Mouse (Mus musculus) frontal cortex, postnatal 14 days (tissue): Measurements from ENCODE around the gene Cmtm7.

ENCODE experiments used
- DNase-seq, 2 experiments: peaks; one replicate each; pipeline ENCODE4 v3.0.0; 2022; ENCODE audit warnings: low spot score in 2 of 2

The Cmtm7 gene

GRCm38 (mm10) chr9:114796473-114797050 is 14.9 kb upstream of the Cmtm7 start:
- DNase-seq, result no peak

GRCm38 (mm10) chr9:114794491-114794890 is 12.8 kb upstream of the Cmtm7 start:
- DNase-seq, result no peak

DNA sequence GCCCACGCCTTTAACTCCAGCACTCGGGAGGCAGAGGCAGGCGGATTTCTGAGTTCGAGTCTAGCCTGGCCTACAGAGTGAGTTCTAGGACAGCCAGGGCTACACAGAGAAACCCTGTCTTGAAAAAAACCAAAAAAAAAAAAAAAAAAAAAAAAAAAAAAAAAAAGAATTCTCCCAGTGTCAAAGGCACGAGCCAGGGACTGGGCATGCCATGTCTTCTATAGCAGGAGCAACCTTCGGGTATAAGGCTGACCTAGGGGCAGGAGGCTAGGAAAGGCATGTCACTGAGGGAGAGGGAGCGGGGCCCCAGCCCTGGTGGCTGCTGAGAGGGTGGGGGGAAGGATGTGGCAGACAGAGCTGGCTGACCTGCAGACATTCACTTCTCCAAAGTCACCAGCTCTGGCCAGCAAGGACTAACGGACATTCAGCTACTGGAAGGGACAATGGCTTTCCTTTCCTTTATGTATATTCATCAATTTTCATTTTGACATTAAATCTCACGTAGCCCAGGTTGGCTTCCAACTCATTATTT is 12.2 kb upstream of the Cmtm7 start:
- DNase-seq, result no peak

GRCm38 (mm10) chr9:114789989-114790388 is 8.3 kb upstream of the Cmtm7 start:
- no peak for DNase-seq

- DNase-seq, result no peak
These were observed 7.9 kb upstream of the Cmtm7 start for GRCm38 (mm10) chr9:114789557-114789956.

DNA sequence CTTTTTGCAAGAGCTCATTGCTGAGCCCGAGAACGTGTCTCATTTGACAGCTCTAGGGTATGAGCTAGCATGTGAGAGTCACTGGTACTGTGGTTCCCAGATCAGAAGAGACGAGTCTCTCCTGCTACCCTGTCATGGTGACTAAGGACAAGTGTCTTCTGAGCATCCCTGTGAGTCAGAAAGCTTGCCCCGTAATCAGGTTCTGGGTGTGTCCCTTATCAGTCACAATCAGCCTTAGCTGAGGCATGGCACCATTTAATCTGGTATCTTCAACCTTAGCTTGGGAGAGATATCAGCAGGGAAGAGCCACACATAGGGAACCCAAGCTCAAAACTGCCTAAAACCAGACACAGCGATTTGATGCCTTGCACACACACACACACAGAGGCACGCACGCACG is 7.0 kb upstream of the Cmtm7 start:
- no peak for DNase-seq

DNA sequence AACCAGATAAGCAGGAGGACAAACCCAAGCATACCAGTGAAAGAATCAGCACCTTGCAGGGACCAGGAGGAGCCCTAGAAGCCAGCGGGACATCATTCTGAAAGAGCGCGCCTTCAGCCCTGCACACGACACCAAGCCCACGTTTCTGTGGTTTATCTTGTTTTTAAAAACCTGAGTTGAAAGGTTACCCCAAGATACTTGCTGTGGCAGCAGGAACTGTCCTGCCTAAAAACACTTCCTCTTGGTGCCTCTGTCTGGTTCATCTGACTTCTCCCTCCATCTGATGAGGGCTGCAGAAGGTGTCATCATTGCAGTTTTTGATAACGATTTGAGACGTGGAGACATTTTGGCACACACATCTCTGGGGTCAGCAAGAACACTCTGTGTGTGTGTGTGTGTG is 6.1 kb upstream of the Cmtm7 start:
- DNase-seq, result no peak

GRCm38 (mm10) chr9:114787134-114787533 is 5.5 kb upstream of the Cmtm7 start:
- no peak for DNase-seq

DNA sequence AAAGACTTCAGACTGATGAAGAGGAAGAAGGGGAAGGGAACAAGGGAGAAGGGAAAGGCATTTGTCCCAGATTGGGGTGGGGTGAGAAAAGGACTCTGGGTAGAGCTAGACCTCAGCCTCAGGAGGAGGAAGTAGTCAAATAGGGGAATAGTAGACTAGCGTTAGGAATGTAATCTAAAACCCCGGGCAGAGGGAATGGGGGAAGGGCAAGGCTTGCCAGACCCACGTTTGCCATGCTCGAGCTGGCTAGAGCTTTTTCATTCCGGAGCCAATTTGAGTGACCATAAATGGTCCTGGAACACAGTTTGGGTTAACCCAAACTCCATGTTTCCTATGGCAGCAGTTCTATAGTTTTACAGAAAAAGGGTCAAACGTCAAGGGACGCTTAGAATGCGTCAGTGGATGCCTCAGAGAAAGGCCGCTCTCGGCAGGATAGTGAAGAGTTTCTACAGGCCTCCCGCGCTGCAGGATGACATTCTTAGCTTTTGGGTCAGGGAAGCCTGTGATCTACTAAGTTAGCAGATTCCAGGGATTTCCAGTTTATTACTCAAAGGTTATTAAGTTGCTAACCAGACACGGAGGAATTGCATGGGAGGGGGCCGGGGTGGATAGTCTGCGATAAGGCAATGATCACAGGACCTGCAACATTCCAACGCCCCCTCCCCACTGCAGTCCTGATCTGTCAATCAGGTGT is 3.9 kb upstream of the Cmtm7 start:
- no peak for DNase-seq

DNA sequence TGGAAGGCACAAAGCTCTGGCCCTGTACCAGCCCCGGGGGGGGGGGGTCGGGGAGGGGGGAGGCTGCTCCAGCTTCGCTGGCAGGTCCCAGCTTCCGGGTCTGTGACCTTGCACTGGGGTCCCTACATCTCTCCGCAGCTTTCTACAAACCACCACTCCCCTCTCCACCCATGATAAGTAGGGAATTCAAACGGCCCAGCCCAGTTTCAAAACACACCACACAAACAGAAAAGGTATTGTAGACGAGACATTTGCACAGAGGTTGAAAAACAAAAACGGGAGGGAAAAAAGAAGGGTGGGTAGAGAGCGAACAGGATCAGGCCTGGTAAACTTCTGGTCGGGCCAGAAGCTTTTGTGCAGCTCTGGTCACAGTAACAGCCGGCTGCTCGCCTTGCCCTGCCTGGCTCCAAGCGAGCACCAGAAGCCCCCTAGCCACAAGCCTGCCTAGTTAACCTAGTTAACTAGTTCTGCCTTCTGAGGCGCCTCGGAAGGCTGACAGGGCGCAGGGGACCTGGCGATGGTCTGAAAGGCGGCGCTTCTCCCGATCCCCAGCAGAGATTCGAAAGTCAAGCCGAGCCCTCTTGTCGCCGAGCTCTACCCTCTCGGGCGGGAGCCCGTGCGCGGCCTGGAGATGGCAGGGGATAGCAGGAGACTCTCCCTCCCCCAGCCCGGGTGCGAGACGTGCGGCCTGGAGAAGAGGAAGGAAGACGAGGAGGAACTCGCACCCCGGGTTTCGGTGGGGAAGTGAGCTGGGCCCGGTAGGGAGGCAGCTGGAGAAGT is 720 bp downstream of the Cmtm7 start:
- peak in 1 of 2 experiments; percentile 15 for DNase-seq

DNA sequence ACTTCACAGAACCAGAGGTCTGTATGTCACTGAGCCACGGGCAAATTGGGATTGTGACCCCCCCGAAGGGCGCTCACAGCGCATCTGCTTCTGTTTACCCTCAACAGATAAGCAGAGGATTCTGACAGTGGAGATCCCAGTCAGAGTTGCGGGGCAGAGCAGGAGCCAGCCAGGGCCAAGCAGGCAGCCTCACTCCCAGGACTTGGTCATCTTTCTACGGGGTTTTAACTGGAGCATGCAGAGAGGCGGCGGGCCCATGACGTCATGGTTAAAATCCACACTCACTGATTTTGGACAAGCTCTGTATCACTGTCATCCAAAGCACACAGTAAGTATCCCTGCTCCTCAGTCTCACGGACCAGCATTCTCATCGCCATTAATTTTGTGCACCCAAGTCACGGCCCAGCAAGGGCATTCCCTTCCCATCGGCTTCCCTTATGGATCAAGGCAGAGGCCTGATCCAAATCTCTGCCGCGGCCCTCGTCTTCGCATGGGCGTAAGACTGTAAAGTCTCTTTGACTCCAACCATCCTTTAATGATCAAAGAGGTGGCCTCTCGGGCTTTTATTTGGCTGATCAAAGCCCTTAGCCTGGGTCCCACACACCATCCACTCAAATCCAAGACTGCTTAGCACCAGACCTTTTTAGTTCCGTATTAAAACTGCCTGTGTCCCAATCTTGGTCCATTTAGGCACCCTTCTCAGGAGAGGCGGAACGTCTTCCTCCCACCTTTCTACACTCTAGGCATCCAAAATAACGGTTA is 1.5 kb downstream of the Cmtm7 start:
- DNase-seq, result no peak

- DNase-seq, result no peak
These were observed 2.8 kb downstream of the Cmtm7 start for GRCm38 (mm10) chr9:114778877-114779276.

GRCm38 (mm10) chr9:114778047-114778390 is 3.6 kb downstream of the Cmtm7 start:
- DNase-seq, result no peak

DNA sequence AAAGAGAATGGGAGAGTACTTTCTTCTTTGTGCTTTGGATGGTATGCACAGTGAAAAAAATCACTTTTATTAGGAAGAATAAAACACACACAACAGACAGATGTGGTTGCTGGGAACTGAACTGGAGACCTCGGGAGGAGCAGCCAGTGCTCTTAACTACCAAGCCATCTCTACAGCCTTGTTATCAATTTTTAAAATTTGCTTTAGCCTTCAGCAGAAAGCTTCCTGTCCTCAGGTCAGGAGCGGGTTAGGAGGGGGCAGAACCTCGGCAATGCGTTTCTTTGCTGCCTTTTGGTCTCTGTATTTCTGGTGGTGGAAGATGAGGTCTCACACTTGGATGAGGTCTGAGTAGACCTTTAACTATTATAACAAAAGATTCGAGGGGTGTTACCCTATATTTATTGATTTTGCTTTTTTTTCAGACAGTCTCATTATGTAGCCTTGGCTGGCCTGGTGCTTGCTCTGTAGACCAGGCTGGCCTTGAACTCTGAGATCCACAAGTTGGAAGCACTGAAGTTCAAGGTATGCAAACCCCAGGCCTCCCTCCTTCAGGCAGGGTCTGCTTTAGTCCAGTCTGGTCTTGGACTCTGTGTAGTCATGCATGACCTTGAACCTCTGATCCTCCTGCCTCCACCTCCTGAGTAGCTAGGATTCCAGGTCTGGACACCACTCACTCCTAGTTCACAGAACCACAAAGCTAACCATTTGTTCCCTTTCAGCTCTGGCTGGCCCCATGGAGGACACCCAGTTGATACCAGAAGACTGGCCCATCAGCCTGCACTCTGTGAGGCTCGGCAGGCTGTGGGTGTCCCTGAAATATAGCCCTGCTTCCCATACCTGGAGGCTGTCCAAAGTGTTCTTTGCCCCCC is 4.2 kb downstream of the Cmtm7 start:
- DNase-seq, result no peak

- DNase-seq, result no peak
These were observed 5.3 kb downstream of the Cmtm7 start for GRCm38 (mm10) chr9:114776361-114776760.

DNA sequence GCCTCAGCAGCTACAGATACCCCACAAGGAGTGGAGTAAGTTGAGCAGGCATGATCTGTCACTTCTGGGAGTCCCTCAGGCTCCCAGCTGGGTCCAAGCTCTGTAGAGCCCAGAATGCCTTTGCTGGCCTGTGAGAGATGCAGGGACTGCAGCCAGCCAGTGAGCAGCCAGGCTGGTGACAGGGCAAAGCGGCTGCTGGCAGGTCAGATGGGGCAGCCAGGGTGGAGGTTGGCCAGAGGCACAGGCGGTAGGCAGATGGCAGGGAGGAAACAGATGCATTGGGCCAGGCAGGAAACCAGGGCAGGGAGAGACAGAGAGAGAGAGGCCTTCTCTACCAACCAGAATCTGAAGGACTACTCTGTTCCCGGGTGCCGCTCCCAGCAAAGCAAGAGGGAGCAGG is 6.4 kb downstream of the Cmtm7 start:
- peak; percentile 19 to 38 for DNase-seq

GRCm38 (mm10) chr9:114774629-114775028 is 7.0 kb downstream of the Cmtm7 start:
- no peak for DNase-seq

DNA sequence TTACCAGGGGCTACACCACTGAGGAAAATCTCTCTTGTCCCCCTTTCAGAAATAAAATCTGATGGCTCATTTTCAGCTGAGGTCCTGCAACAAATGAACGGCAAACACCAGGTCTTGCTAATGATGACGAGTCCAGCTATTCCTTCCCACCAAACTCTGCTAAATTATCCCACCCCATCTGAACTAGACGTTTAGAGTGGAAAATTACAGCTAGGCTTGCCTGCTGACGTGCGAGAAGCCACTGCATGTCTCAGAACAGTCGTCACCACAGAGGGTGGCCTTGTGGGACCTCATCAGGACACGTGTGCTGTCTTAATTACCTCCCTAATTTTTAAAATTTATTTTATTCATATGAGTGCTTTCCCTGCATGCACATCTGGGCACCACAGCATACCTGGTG is 10.1 kb downstream of the Cmtm7 start:
- DNase-seq, result no peak

- DNase-seq, result no peak
These were observed 11.4 kb downstream of the Cmtm7 start for GRCm38 (mm10) chr9:114770224-114770623.

DNA sequence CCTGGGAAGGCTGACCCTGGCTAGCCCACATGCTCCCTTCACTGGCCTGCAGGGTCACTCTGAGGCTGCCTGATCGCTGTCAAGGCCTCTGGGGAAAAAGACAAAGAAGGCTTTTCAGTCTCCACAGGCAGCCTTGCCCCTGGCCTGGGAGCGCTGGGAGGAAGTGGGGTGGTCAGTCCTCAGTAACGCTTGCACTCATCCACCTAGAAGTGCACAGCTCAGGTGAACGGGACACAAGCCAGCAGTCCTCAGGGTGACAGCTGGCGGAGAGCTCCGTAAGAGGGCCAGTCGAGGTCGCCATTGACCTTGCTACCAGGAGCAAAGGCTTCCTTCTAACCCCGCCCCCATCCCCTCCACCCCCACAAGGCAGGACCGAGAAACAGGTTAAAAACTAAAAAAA is 13.6 kb downstream of the Cmtm7 start:
- no peak for DNase-seq

DNA sequence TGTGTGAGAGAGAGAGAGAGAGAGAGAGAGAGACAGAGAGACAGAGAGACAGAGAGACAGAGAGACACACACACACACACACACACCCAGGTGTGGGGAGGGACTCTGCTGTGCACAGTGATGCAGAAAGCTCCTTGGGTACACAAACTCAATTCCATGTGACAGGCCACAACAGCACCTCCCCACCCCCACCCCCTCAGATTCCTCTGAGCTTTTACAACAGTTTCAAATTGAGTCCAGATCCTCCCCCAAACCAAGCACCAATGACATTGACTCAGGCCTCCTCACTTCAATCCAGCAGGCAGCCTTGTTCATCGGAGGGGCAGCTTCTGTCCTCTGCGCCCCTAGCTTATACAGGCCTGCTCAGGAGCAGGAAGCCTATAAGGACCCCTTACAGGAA is 14.1 kb downstream of the Cmtm7 start:
- no peak for DNase-seq
